Mouse (Mus musculus) left cerebral cortex, adult 9 months (tissue): ENCODE results near the gene Bach2.

Experiments
- DNase-seq, 2 experiments: peaks; one replicate each; pipeline ENCODE4 v3.0.0; 2022; ENCODE audit warnings: low spot score in 2 of 2

The Bach2 gene

GRCm38 (mm10) chr4:32387479-32388240 lies 149.1 kb downstream of the Bach2 start:
- no peak for DNase-seq

- DNase-seq = no peak
Observed at GRCm38 (mm10) chr4:32388564-32388963, 150.0 kb downstream of the Bach2 start.

- no peak for DNase-seq
Observed at GRCm38 (mm10) chr4:32389107-32389800, 150.7 kb downstream of the Bach2 start.

DNA sequence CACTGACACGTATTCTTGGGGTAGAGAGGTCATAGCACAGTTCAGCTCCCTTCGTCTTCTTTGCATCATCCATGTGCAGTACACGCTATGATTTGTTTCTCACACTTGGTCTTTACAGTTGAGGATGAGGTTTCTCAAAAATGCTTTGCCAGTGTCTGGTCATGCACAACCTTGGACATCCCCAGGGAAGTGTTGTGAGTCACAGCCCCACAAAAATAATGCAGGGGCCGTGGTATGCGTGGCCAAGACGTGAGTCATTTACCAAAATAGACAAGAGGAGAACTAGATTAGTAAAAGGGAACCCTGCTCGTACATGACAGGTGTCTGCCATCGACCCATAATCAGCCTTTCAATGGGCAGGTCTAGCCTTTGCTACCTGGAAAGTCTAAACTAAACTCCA lies 152.7 kb downstream of the Bach2 start:
- DNase-seq = no peak

DNA sequence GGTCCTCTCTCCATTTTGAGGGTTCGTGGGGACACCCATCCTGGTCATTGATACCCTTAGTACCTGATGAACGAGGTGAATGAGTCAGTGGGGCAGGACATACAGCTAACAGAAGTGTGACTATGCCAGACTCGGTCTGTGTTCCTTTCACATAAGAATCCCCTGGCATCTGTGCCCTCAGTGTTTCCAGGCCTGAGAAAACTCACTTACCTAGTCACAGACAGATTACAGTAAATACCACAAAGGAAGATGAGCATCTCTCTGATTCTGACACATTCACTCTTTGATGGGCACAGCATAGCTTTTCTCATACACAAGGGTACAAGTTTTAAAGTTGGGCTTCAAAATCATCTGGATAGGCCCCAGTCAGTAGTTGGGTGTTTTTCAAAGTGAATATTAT lies 154.6 kb downstream of the Bach2 start:
- no peak for DNase-seq

- DNase-seq = no peak
Observed at GRCm38 (mm10) chr4:32393951-32394350, 155.3 kb downstream of the Bach2 start.

- no peak for DNase-seq
Observed at GRCm38 (mm10) chr4:32394850-32395249, 156.2 kb downstream of the Bach2 start.

DNA sequence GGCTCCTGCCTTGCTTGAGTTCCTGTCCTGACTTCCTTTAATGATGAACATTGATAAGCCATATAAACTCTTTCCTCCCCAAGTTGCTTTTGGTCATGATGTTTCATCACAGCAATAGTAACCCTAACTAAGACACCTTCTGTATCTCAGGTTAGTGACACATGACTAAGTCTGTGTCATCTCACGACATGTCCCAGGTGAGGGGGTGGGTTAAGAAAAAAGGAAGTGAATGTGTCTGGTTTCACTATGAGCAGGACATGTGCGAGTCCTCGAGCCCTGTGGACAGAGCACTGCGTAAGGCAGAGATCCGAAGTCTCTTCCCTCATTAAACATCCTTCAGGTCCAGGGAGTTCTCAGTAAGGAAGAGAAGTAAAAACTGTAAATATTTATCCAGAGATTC lies 162.9 kb downstream of the Bach2 start:
- no peak for DNase-seq

DNA sequence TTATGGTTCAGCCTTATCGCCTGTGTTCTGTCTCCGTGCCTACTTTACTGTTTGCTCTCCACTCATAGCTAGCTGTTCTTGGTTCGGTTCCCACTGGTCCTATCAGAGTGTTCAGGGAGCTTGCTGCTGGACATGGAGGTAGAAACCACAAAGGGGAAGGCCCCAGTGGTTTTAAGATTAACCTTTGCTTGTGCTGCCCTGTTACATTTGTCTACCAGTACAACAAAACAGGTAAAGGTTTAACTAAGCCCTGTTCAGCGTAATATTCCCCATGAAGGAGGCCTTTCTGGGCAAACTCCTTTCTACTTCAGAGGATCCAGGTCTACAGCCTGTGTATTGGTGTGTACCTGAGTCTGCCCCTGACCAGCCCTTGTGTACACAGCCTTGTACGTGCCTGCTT lies 164.9 kb downstream of the Bach2 start:
- DNase-seq = no peak

GRCm38 (mm10) chr4:32405149-32405882 lies 166.7 kb downstream of the Bach2 start:
- DNase-seq = peak in 1 of 2 experiments; percentile 39

DNA sequence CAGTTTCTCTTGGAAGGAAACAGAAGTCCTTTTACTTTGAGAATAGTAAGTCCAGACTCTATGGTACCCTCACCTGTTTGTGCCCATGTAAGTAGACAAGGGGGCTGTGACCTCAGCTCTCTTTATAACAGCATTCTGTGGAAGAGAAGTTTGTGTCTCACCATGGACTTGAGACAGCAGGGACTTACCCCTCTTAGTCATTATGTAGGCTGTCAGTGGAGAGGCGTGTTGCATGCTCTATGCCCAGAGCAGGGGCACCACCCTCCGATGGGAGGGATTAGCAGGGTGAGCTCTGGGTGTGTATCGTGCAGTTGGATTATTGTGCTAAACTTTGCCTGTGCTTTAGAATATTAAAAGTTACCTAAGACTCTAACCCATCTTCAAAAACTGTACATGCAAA lies 167.4 kb downstream of the Bach2 start:
- DNase-seq = no peak

- DNase-seq = no peak
Observed at GRCm38 (mm10) chr4:32408535-32408934, 169.9 kb downstream of the Bach2 start.

GRCm38 (mm10) chr4:32409116-32409880 lies 170.7 kb downstream of the Bach2 start:
- DNase-seq = no peak

DNA sequence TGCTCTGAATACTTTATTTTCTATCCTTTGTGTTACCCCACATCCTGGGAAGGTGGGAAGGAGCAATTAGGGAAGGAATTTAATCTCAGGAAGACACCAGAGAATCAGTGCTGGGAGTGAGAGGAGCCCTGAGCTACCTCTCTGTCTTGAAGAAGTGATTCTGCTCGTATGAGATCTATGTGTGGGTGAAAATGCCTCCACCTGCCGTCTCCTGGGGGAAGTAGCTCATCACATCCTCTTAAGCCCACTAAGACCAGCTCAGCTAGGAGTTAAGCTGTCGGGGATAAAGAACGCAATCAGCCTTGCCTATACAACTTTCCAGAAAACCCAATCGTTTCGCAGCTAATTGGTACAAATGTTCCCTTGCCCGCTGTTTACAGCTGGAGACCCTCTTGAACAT lies 174.5 kb downstream of the Bach2 start:
- no peak for DNase-seq

DNA sequence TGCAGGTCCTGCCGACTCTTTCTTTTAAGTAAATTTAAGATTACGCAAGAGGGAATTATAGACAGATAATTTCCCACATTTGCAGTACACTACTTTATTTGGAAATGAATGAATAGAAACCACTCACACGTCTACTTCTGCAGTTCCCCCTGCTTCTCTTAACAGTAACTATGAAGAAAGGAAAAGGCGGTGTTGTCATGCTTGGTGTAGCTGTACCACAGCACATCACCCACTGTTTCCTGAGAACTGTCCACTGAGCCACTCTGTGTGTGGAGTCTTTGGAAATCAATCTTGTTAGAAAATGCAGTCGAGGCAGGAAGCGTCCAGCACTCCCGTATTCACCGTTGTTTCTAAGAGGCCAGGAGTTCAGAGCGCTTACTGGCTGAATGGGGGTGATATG lies 174.9 kb downstream of the Bach2 start:
- DNase-seq = no peak

DNA sequence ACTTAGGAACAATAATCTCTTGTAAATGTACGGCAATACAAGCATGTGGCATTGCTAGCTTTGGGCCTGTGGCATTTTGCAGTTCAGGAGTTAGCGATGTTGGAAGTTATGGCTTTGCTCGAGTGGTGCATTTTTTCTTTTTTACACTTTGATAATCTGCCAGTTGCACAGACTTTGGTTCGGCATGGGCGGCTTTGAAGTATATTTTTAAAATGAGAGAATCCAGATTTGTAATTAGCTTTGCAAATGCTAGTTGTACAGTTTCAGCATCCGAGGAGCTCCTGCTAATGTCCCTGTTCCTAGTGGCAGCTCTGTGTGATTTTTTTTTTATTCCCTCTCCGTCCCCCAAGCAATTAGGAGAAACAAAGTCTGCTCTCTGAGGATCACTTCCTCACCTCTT lies 176.4 kb downstream of the Bach2 start:
- peak in 1 of 2 experiments; percentile 44 for DNase-seq

GRCm38 (mm10) chr4:32417939-32418338 lies 179.3 kb downstream of the Bach2 start:
- DNase-seq = no peak

DNA sequence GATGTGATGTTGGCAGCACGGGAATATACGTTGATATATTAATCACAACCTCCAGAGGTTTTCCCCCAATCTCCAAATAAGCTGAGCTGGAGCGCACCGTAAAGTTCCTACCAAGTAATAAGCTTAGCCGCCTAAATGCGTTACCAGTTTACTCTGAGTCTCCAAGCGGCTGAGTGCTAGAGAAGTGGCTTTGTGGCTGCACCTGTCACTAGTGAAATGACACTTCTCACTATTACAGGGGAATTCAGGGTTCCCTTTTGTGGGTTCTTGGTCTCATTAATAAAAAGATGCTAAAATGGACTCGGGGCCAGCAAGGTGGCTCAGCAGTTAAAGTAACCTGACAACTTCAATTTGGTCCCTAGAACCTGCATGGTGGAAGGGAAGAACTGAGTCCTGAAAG lies 183.0 kb downstream of the Bach2 start:
- DNase-seq = no peak

GRCm38 (mm10) chr4:32422427-32422826 lies 183.8 kb downstream of the Bach2 start:
- no peak for DNase-seq

GRCm38 (mm10) chr4:32423667-32424066 lies 185.1 kb downstream of the Bach2 start:
- no peak for DNase-seq

DNA sequence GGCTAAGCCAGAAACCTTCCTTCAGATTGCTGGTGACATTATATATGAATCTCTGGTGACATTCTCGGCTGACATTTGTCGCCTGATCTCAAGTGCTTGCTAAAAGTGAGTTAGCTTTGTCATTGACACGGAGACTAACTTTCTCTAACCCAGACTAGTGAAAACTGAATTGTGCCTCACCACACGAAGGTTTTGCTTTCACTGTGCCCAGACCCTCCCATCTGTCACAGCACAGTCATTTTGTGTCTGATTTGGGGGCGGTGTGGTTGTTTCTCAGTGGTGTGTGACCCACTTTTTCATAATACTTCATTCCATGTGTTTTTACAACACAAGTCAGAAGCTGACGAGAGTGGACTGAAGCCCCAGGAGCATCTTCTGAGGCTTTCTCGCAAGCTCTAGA lies 185.8 kb downstream of the Bach2 start:
- DNase-seq = no peak

- no peak for DNase-seq
Observed at GRCm38 (mm10) chr4:32425060-32425459, 186.5 kb downstream of the Bach2 start.
